Mouse (Mus musculus) heart, adult 2 months (tissue): Measurements from ENCODE around the gene H2-Ob. TPM values are rescaled to one million over a fixed set of nuclear protein-coding genes. Genes with fewer than 3 reads are reported as not detected.
A peak's percentile ranks its signal among the peaks of the same experiment; 100 is the strongest.

Experiments used
- DNase-seq, 2 experiments: peaks; one replicate each; pipeline ENCODE4 v3.0.0; 2021
- H3K27ac ChIP-seq: fragments of 200-600 bp; 2 replicates; pipeline ENCODE4 v1.8.1; 2022
- H3K27me3 ChIP-seq: fragments of 200-500 bp; 2 replicates; pipeline ENCODE4 v1.6.1; 2012; ENCODE audit warnings: mild to moderate bottlenecking, low read length, inconsistent platforms, mixed read lengths; ENCODE audit not compliant: control insufficient read depth, insufficient read depth
- H3K36me3 ChIP-seq: fragments of 200-500 bp; 2 replicates; pipeline ENCODE4 v1.6.1; 2012; ENCODE audit warnings: low read length, inconsistent platforms; ENCODE audit not compliant: control insufficient read depth, insufficient read depth
- H3K4me1 ChIP-seq: fragments of 200-500 bp; 2 replicates; pipeline ENCODE4 v1.6.1; 2011; ENCODE audit warnings: low read length; ENCODE audit not compliant: control insufficient read depth, insufficient read depth
- H3K4me3 ChIP-seq: fragments of 200-600 bp; 2 replicates; pipeline ENCODE4 v1.8.1; 2022
- H3K79me2 ChIP-seq: fragments of 200-500 bp; replicated peaks from 2 replicates; pipeline ENCODE4 v1.6.1; 2012; ENCODE audit warnings: mild to moderate bottlenecking, inconsistent platforms, low read length, moderate library complexity, mixed read lengths; ENCODE audit not compliant: control insufficient read depth, insufficient read depth
- H3K9ac ChIP-seq: fragments of 200-500 bp; 2 replicates; pipeline ENCODE4 v1.6.1; 2012; ENCODE audit warnings: low read depth, mild to moderate bottlenecking, control low read depth, inconsistent platforms, low read length, mixed read lengths
- CTCF ChIP-seq: fragments of 200-600 bp; IDR thresholded peaks from 2 replicates; pipeline ENCODE4 v1.8.1; 2022; ENCODE audit warnings: antibody characterized with exemption, mild to moderate bottlenecking, moderate library complexity
- EP300 ChIP-seq: fragments of 200-500 bp; IDR thresholded peaks from 2 replicates; pipeline ENCODE4 v1.6.1; 2011; ENCODE audit warnings: low read depth, low read length, control low read depth; ENCODE audit not compliant: insufficient read depth
- POLR2A ChIP-seq: fragments of 200-500 bp; IDR thresholded peaks from 2 replicates; pipeline ENCODE4 v1.6.1; 2011; ENCODE audit warnings: mild to moderate bottlenecking, low read depth, low read length, control low read depth; ENCODE audit not compliant: insufficient read depth
- WGBS: fragments of 180-500 bp; shearing (Covaris S2); methylation state at CpG from one replicate; pipeline ENCODE4 v1.1.7; 2018; 5-methylcytosine and 5-hydroxymethylcytosine counted together
- intact Hi-C: fragments of 180-260 bp; cut with DNase I; formaldehyde crosslinking; loops from one replicate; pipeline ENCODE4 v1.15.1; 2025
- polyA plus RNA-seq: library from polyadenylated mRNA; depleted of rRNA; stranded (reverse); fragments of >200 nt; gene quantifications from 2 replicates; pipeline ENCODE4 v1.2.3, GENCODE M21; 2012
- total RNA-seq, 2 experiments: library from RNA; stranded (reverse); gene quantifications; 2 replicates each; pipeline ENCODE4 v1.2.3; 2021

Gene H2-Ob
- total and polyA plus RNA-seq, 3 experiments, result 0.55 to 6.2 (median 1.0) TPM

DNA sequence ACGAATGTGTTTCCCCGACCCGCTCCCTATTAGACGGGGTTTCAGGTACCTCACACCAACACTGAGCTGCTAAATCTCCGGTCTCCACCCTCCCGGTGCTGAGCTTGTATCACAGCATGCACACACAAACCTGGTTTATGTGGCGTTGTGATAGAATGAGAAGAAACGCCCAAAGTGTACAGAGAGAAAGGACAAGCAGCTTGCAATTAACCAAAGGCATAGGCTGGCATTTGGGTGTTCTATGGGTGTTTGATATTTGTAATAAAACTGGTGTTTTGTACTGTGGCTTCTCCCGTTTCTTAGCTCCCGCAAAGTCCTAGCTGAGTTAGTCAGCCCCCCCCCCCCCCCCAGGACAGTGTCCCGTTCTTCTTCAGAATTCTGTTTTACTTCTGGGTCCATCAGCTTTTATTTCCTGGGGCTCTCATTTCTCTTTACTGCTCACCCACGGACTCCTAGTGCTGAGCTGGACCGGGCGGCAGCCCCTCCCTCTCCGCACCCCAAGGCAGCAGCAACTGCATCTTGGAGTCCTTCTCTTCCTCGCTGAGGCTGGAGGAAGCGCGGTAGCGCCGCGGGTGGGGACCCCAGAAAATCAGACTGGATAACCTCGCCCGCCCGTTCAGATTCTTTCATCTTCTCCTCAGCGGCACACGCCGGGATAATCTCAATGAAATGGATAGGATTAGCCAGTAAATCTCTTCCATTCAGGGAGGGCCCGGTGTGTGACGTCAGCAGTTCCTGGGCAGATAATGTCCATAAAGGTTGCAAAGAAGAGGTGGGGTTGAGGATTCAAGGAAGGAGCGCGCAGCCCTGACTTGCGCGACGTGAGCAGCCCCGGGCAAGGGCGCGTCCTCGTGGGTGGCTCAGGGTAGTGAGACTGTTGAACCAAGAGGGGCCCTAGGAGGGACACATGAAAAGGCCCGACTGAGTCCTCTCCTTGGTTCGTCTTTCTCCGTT lies 41.5 kb upstream of the H2-Ob start, which contains the start of gene Psmb8:
Gene Psmb8, plus strand, starts transcription at position 781 of the 954 bp plus-strand sequence.
- peak; percentile 90 to 91 for DNase-seq
- H3K79me2 ChIP-seq, result no peaks in the 10 kb centered on the region
- WGBS, result 12% methylated on average over 41 of the region's 41 CpGs
- peak within 1 kb of the TSS; percentile 78 for H3K27ac ChIP-seq
- H3K9ac ChIP-seq, result peak within 1 kb of the TSS; percentile 67
- peaks cover 3% of the 10 kb centered on the region; the same call in 1 of the 2 replicates for H3K4me1 ChIP-seq
- no peak for TF ChIP-seq CTCF
- TF ChIP-seq POLR2A, result peak; percentile 77
- no peak for TF ChIP-seq EP300
- H3K4me3 ChIP-seq, result peak within 1 kb of the TSS; percentile 44
- H3K36me3 ChIP-seq, result no peaks in the 10 kb centered on the region
- intact Hi-C loops, result loop anchor here (1.0 kb wide), 1 partner anchor 10 kb away; the partner anchor contains the start of genes Psmb9 and Tap1
- no peaks in the 10 kb centered on the region for H3K27me3 ChIP-seq

- peak; percentile 76 to 84 for DNase-seq
- H3K4me1 ChIP-seq, result peaks cover 3% of the 10 kb centered on the region; the same call in 1 of the 2 replicates
- no peaks in the 10 kb centered on the region for H3K36me3 ChIP-seq
- H3K9ac ChIP-seq, result peak overlapping the region; percentile 67
- no peaks in the 10 kb centered on the region for H3K27me3 ChIP-seq
- peak; percentile 52; the same call in 1 of the 2 replicates for TF ChIP-seq EP300
- no peak for TF ChIP-seq CTCF
- peak; percentile 79 for TF ChIP-seq POLR2A
- no peaks in the 10 kb centered on the region for H3K79me2 ChIP-seq
- H3K27ac ChIP-seq, result peak overlapping the region; percentile 78
- WGBS, result 2% methylated on average over 32 of the region's 32 CpGs
- intact Hi-C loops, result loop anchor here (1.0 kb wide), 1 partner anchor 11 kb away; the partner anchor contains the start of genes Psmb9 and Tap1
- peak overlapping the region; percentile 44 for H3K4me3 ChIP-seq
These were observed 40.7 kb upstream of the H2-Ob start for GRCm38 (mm10) chr17:34197904-34198520.

DNA sequence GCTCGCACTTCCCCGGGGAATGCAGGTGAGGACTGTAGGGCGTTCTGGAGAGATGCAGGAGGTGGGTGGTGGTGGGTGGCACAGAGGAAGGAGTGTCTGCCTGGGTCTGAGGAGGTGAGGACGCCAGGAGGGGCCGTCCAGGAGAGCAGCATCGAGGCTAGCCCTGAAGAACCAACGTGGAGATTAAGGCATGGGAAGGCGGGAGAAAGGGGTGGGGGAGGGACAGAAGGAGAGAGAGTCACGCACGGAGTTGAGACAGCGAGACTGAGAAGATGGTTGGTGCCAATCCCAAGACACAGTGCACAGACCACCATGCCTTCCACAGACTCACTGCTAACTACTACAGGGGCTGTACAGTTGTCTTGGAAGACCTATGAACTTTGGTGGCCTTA lies 40.2 kb upstream of the H2-Ob start:
- TF ChIP-seq POLR2A (no peak), CTCF (no peak), EP300 (no peak)
- 13% methylated on average over 11 of the region's 11 CpGs for WGBS
- no peaks in the 10 kb centered on the region for H3K27me3 ChIP-seq

GRCm38 (mm10) chr17:34199050-34199619 lies 39.6 kb upstream of the H2-Ob start:
- intact Hi-C loops, result no loop called here
- DNase-seq, result peak in 1 of 2 experiments; percentile 21
- TF ChIP-seq POLR2A, result no peak
- no peak for TF ChIP-seq CTCF
- TF ChIP-seq EP300, result no peak
- H3K4me3 ChIP-seq, result no peak overlapping the region; the same call in 1 of the 2 replicates
- no peaks in the 10 kb centered on the region for H3K79me2 ChIP-seq
- no peaks in the 10 kb centered on the region for H3K27me3 ChIP-seq
- no peak overlapping the region for H3K27ac ChIP-seq
- 73% methylated on average over 12 of the region's 12 CpGs for WGBS
- no peak overlapping the region for H3K9ac ChIP-seq
- no peaks in the 10 kb centered on the region for H3K36me3 ChIP-seq
- peaks cover 4% of the 10 kb centered on the region for H3K4me1 ChIP-seq

More for the DNA sequence above, 40.2 kb upstream of the H2-Ob start:
- Histone ChIP-seq H3K79me2 (no peaks in the 10 kb centered on the region), H3K4me3 (peak overlapping the region; percentile 44), H3K4me1 (peaks cover 3% of the 10 kb centered on the region; the same call in 1 of the 2 replicates), H3K27ac (peak overlapping the region; percentile 78), H3K36me3 (no peaks in the 10 kb centered on the region), H3K9ac (peak overlapping the region; percentile 67)
- intact Hi-C loops, result no loop called here
- DNase-seq, result no peak

- 88% methylated on average over 10 of the region's 10 CpGs for WGBS
- H3K9ac ChIP-seq, result no peak overlapping the region
- peaks cover 4% of the 10 kb centered on the region for H3K4me1 ChIP-seq
- DNase-seq, result no peak
- H3K36me3 ChIP-seq, result no peaks in the 10 kb centered on the region
- H3K79me2 ChIP-seq, result no peaks in the 10 kb centered on the region
- intact Hi-C loops, result no loop called here
- no peaks in the 10 kb centered on the region for H3K27me3 ChIP-seq
- TF ChIP-seq CTCF (no peak), POLR2A (no peak), EP300 (no peak)
- no peak overlapping the region for H3K27ac ChIP-seq
- H3K4me3 ChIP-seq, result no peak overlapping the region
These were observed 38.7 kb upstream of the H2-Ob start for GRCm38 (mm10) chr17:34200047-34200446.
